Mouse (Mus musculus): ENCODE measurements around the gene Plekhm3. TPM values are rescaled to one million over a fixed set of nuclear protein-coding genes. Genes with fewer than 3 reads are reported as not detected.

Plekhm3 gene
- polyA plus RNA-seq, 1 experiment from 2014 or later, result 2.2 TPM

GRCm38 (mm10) chr1:64938907-64939306, 17.7 kb downstream of the Plekhm3 start:
- Histone ChIP-seq H3K27me3 (ENCODE audit: control insufficient read depth, insufficient read depth, low read length) (no peaks in the 10 kb centered on the region), H3K27ac (replicated peaks) (peak overlapping the region; percentile 61; the same call in 1 of the 2 replicates), H3K4me2 (replicated peaks; ENCODE audit: low read depth) (no peak overlapping the region), H3K9me3 (ENCODE audit: control insufficient read depth, low read length) (no peaks in the 10 kb centered on the region), H3K36me3 (ENCODE audit: control insufficient read depth, insufficient read depth, low read length) (no peaks in the 10 kb centered on the region), H3K4me3 (ENCODE audit: low read depth, low read length) (no peak overlapping the region), H3K4me1 (replicated peaks; ENCODE audit: control insufficient read depth, insufficient read depth) (no peaks in the 10 kb centered on the region), H3K9ac (ENCODE audit: low read length) (no peak overlapping the region)
- TF ChIP-seq EP300 (optimal IDR thresholded peaks at IDR 0.05), result no peak
- no peak for TF ChIP-seq CTCF (IDR thresholded peaks at IDR 0.05; ENCODE audit: low read depth)
- ATAC-seq (ENCODE audit: low FRiP score, low TSS enrichment), result peak; percentile 53; the same call in 1 of the 2 replicates
- peak; percentile 18 for DNase-seq (ENCODE audit: low spot score)
- WGBS, result 71% methylated on average over 7 of the region's 7 CpGs

GRCm38 (mm10) chr1:64937692-64938091, 18.9 kb downstream of the Plekhm3 start:
- Histone ChIP-seq H3K4me2 (replicated peaks; ENCODE audit: low read depth) (no peak overlapping the region), H3K27me3 (ENCODE audit: control insufficient read depth, insufficient read depth, low read length) (no peaks in the 10 kb centered on the region), H3K9ac (ENCODE audit: low read length) (no peak overlapping the region), H3K36me3 (ENCODE audit: control insufficient read depth, insufficient read depth, low read length) (no peaks in the 10 kb centered on the region), H3K4me1 (replicated peaks; ENCODE audit: control insufficient read depth, insufficient read depth) (no peaks in the 10 kb centered on the region), H3K9me3 (ENCODE audit: control insufficient read depth, low read length) (no peaks in the 10 kb centered on the region), H3K27ac (replicated peaks) (no peak overlapping the region), H3K4me3 (ENCODE audit: low read depth, low read length) (no peak overlapping the region)
- no peak for ATAC-seq (ENCODE audit: low FRiP score, low TSS enrichment)
- DNase-seq (ENCODE audit: low spot score), result no peak
- no peak for TF ChIP-seq CTCF (IDR thresholded peaks at IDR 0.05; ENCODE audit: low read depth)
- no peak for TF ChIP-seq EP300 (optimal IDR thresholded peaks at IDR 0.05)
- WGBS, result 89% methylated on average over 10 of the region's 10 CpGs

GRCm38 (mm10) chr1:64932921-64933320, 23.7 kb downstream of the Plekhm3 start:
- Histone ChIP-seq H3K27me3 (ENCODE audit: control insufficient read depth, insufficient read depth, low read length) (no peaks in the 10 kb centered on the region), H3K36me3 (ENCODE audit: control insufficient read depth, insufficient read depth, low read length) (no peaks in the 10 kb centered on the region), H3K4me1 (replicated peaks; ENCODE audit: control insufficient read depth, insufficient read depth) (no peaks in the 10 kb centered on the region), H3K4me3 (ENCODE audit: low read depth, low read length) (no peak overlapping the region), H3K27ac (replicated peaks) (no peak overlapping the region), H3K9me3 (ENCODE audit: control insufficient read depth, low read length) (no peaks in the 10 kb centered on the region), H3K4me2 (replicated peaks; ENCODE audit: low read depth) (no peak overlapping the region), H3K9ac (ENCODE audit: low read length) (no peak overlapping the region)
- TF ChIP-seq CTCF (IDR thresholded peaks at IDR 0.05; ENCODE audit: low read depth) (no peak), EP300 (optimal IDR thresholded peaks at IDR 0.05) (no peak)
- 100% methylated on average over 1 of the region's 1 CpGs for whole genome bisulfite sequencing
- ATAC-seq (ENCODE audit: low FRiP score, low TSS enrichment) (no peak), DNase-seq (ENCODE audit: low spot score) (no peak)

GRCm38 (mm10) chr1:64930124-64930523, 26.5 kb downstream of the Plekhm3 start:
- no peak for ATAC-seq (ENCODE audit: low FRiP score, low TSS enrichment)
- Histone ChIP-seq H3K36me3 (ENCODE audit: control insufficient read depth, insufficient read depth, low read length) (no peaks in the 10 kb centered on the region), H3K9me3 (ENCODE audit: control insufficient read depth, low read length) (no peaks in the 10 kb centered on the region), H3K4me1 (replicated peaks; ENCODE audit: control insufficient read depth, insufficient read depth) (no peaks in the 10 kb centered on the region), H3K27me3 (ENCODE audit: control insufficient read depth, insufficient read depth, low read length) (no peaks in the 10 kb centered on the region), H3K4me3 (ENCODE audit: low read depth, low read length) (no peak overlapping the region), H3K9ac (ENCODE audit: low read length) (no peak overlapping the region), H3K4me2 (replicated peaks; ENCODE audit: low read depth) (no peak overlapping the region), H3K27ac (replicated peaks) (no peak overlapping the region)
- TF ChIP-seq EP300 (optimal IDR thresholded peaks at IDR 0.05) (no peak), CTCF (IDR thresholded peaks at IDR 0.05; ENCODE audit: low read depth) (no peak)
- DNase-seq (ENCODE audit: low spot score), result no peak
- WGBS, result 56% methylated on average over 6 of the region's 6 CpGs

- 80% methylated on average over 4 of the region's 4 CpGs for WGBS
- no peak for ATAC-seq (ENCODE audit: low FRiP score, low TSS enrichment)
Measured at GRCm38 (mm10) chr1:64929673-64930072, 27.0 kb downstream of the Plekhm3 start.

GRCm38 (mm10) chr1:64928542-64928941, 28.1 kb downstream of the Plekhm3 start:
- Histone ChIP-seq H3K9ac (ENCODE audit: low read length) (no peak overlapping the region), H3K27me3 (ENCODE audit: control insufficient read depth, insufficient read depth, low read length) (no peaks in the 10 kb centered on the region), H3K4me2 (replicated peaks; ENCODE audit: low read depth) (no peak overlapping the region), H3K36me3 (ENCODE audit: control insufficient read depth, insufficient read depth, low read length) (no peaks in the 10 kb centered on the region), H3K9me3 (ENCODE audit: control insufficient read depth, low read length) (no peaks in the 10 kb centered on the region), H3K27ac (replicated peaks) (no peak overlapping the region), H3K4me1 (replicated peaks; ENCODE audit: control insufficient read depth, insufficient read depth) (no peaks in the 10 kb centered on the region), H3K4me3 (ENCODE audit: low read depth, low read length) (no peak overlapping the region)
- DNase-seq (ENCODE audit: low spot score) (no peak), ATAC-seq (ENCODE audit: low FRiP score, low TSS enrichment) (no peak)
- TF ChIP-seq EP300 (optimal IDR thresholded peaks at IDR 0.05) (no peak), CTCF (IDR thresholded peaks at IDR 0.05; ENCODE audit: low read depth) (no peak)
- WGBS, result 92% methylated on average over 3 of the region's 3 CpGs

More at GRCm38 (mm10) chr1:64929673-64930072, 27.0 kb downstream of the Plekhm3 start:
- Histone ChIP-seq H3K4me3 (ENCODE audit: low read depth, low read length) (no peak overlapping the region), H3K27me3 (ENCODE audit: control insufficient read depth, insufficient read depth, low read length) (no peaks in the 10 kb centered on the region), H3K4me1 (replicated peaks; ENCODE audit: control insufficient read depth, insufficient read depth) (no peaks in the 10 kb centered on the region), H3K4me2 (replicated peaks; ENCODE audit: low read depth) (no peak overlapping the region), H3K9me3 (ENCODE audit: control insufficient read depth, low read length) (no peaks in the 10 kb centered on the region), H3K36me3 (ENCODE audit: control insufficient read depth, insufficient read depth, low read length) (no peaks in the 10 kb centered on the region), H3K27ac (replicated peaks) (no peak overlapping the region), H3K9ac (ENCODE audit: low read length) (no peak overlapping the region)
- no peak for TF ChIP-seq EP300 (optimal IDR thresholded peaks at IDR 0.05)
- DNase-seq (ENCODE audit: low spot score), result no peak
